Mouse (Mus musculus) C2C12 (cell line): ENCODE measurements around the gene Spert. TPM values are rescaled to one million over a fixed set of nuclear protein-coding genes. Genes with fewer than 3 reads are reported as not detected.

Experiments used
- H3K27me3 ChIP-seq: one replicate; pipeline ENCODE4 v1.6.1; 2011; ENCODE audit not compliant: control insufficient read depth, insufficient read depth, insufficient read length
- H3K36me3 ChIP-seq: one replicate; pipeline ENCODE4 v1.6.1; 2011; ENCODE audit not compliant: control insufficient read depth, insufficient read depth
- H3K4me3 ChIP-seq: one replicate; pipeline ENCODE4 v1.5.1; 2011; ENCODE audit warnings: mild to moderate bottlenecking, control low read depth; ENCODE audit not compliant: poor library complexity, insufficient read depth, severe bottlenecking
- H3K79me2 ChIP-seq: one replicate; pipeline ENCODE4 v1.6.1; 2011; ENCODE audit not compliant: control insufficient read depth, insufficient read depth
- H3K79me3 ChIP-seq: one replicate; pipeline ENCODE4 v1.6.1; 2011; ENCODE audit warnings: low read depth, control low read depth
- H3ac ChIP-seq: one replicate; pipeline ENCODE3; 2011; ENCODE audit warnings: low read depth; ENCODE audit not compliant: control insufficient read depth, insufficient read length
- CEBPB ChIP-seq: IDR thresholded peaks from one replicate; pipeline ENCODE4 v1.6.1; 2011; ENCODE audit warnings: low read depth, mild to moderate bottlenecking, control low read depth, moderate library complexity
- CTCF ChIP-seq: IDR thresholded peaks from one replicate; pipeline ENCODE4 v1.5.1; 2011; ENCODE audit not compliant: control insufficient read depth, insufficient read depth, insufficient read length
- FOSL1 ChIP-seq: IDR thresholded peaks from one replicate; pipeline ENCODE4 v1.8.0; 2011; ENCODE audit warnings: mild to moderate bottlenecking, low read length; ENCODE audit not compliant: poor library complexity, insufficient read depth, severe bottlenecking
- MAX ChIP-seq: IDR thresholded peaks from one replicate; pipeline ENCODE4 v1.6.1; 2011; ENCODE audit warnings: mild to moderate bottlenecking, control low read depth
- MYOD1 ChIP-seq: IDR thresholded peaks from one replicate; pipeline ENCODE4 v1.6.1; 2011; ENCODE audit warnings: low read depth; ENCODE audit not compliant: control insufficient read depth, insufficient read length
- MYOG ChIP-seq: IDR thresholded peaks from one replicate; pipeline ENCODE4 v1.6.1; 2011; ENCODE audit not compliant: control insufficient read depth, insufficient read length; ENCODE audit errors: extremely low read depth
- USF1 ChIP-seq: IDR thresholded peaks from one replicate; pipeline ENCODE4 v1.6.1; 2011; ENCODE audit warnings: low read depth, mild to moderate bottlenecking, control low read depth, moderate library complexity
- polyA plus RNA-seq: library from polyadenylated mRNA; unstranded; fragments of >200 nt; fragmentation: generic; extraction: Trizol; gene quantifications from one replicate; pipeline ENCODE4 v1.2.1, GENCODE M21; 2012; ENCODE audit warnings: missing spikeins

The Spert gene
- polyA plus RNA-seq, 1 experiment: not detected

DNA sequence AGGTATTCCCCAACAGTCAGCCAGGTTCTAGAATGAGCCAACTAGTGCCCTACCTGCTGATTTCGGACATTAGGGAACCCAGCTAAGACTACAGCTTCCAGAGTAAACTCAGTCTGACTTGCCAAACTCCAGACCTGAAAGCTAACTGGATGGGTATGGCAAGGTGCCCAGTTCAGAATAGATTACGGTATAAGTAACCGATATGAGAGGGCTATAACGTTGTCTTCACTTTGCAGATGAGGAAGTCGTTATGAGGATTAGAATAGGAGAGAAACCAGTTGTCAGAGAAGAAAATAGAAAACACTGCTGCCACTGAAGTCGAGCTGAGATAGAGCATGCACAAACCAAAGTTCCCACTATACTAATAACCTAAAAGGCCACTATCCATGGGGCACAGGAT is 13.9 kb downstream of the Spert start:
- H3K27me3 ChIP-seq: peaks cover 43% of the 10 kb centered on the region
- no peaks in the 10 kb centered on the region for H3K79me3 ChIP-seq
- no peak for TF ChIP-seq CEBPB
- no peak for TF ChIP-seq USF1
- no peak for TF ChIP-seq CTCF
- TF ChIP-seq MYOD1: no peak
- no peak for TF ChIP-seq MYOG
- no peak overlapping the region for H3K4me3 ChIP-seq
- H3ac ChIP-seq: no peak overlapping the region
- H3K79me2 ChIP-seq: no peaks in the 10 kb centered on the region
- no peaks in the 10 kb centered on the region for H3K36me3 ChIP-seq

DNA sequence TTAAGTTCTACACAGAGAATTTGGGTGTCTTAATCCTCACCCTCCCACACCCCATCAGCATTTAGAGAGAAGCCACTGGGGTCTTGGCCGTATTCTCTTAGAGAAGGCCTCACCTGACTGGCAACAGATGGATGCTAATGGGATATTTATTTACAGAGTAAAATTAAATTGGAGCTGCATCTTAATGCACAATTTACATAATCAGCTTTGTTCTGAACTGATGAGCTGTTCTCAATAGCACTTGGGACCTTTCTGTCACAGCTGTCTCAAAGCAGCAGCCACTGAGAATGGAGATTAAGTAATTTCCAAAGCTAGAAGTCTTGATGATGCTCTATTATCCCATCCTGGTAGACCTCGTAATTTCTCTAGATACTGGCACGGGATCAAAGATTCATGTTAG is 26.6 kb downstream of the Spert start:
- Histone ChIP-seq H3K36me3 (no peaks in the 10 kb centered on the region), H3K4me3 (no peak overlapping the region), H3ac (no peak overlapping the region), H3K79me3 (no peaks in the 10 kb centered on the region), H3K27me3 (peaks cover 34% of the 10 kb centered on the region), H3K79me2 (no peaks in the 10 kb centered on the region)
- TF ChIP-seq FOSL1 (no peak), MAX (no peak), MYOG (no peak), CTCF (no peak), USF1 (no peak), CEBPB (no peak), MYOD1 (no peak)

DNA sequence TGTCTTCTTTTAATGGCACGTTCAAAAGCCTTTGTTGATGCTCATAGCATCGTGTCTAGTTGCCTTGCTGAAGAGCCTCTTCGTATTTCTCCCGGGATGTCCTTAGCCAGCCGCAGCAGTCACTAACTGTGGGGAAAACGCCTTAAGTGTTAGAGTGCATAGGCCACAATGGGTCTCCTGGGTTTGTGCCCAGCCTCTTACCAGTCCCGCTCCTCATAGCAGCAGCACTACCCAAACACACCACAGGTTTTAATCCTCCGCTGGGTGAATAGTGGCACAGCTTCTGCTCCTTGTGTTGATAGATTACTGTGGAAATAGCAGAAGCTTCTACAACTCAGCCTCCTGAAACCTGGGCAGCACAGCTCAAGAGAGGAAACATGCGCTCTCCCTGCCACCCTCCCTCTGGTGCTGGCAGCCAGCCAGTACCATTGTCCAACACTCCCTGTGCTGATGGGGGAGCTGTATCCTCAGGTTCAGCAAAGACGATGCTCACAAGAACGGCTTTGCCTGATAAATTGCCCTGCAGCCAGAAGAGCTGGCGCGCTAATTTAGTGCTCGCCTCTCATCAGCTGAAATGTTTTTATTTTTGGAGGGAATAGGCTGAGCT is 27.3 kb downstream of the Spert start:
- Histone ChIP-seq H3K4me3 (no peak overlapping the region), H3K36me3 (no peaks in the 10 kb centered on the region), H3K27me3 (peaks cover 40% of the 10 kb centered on the region), H3K79me2 (no peaks in the 10 kb centered on the region), H3K79me3 (no peaks in the 10 kb centered on the region), H3ac (no peak overlapping the region)
- TF ChIP-seq CTCF (no peak), MAX (no peak), FOSL1 (no peak), MYOG (no peak), USF1 (no peak), CEBPB (no peak), MYOD1 (no peak)

DNA sequence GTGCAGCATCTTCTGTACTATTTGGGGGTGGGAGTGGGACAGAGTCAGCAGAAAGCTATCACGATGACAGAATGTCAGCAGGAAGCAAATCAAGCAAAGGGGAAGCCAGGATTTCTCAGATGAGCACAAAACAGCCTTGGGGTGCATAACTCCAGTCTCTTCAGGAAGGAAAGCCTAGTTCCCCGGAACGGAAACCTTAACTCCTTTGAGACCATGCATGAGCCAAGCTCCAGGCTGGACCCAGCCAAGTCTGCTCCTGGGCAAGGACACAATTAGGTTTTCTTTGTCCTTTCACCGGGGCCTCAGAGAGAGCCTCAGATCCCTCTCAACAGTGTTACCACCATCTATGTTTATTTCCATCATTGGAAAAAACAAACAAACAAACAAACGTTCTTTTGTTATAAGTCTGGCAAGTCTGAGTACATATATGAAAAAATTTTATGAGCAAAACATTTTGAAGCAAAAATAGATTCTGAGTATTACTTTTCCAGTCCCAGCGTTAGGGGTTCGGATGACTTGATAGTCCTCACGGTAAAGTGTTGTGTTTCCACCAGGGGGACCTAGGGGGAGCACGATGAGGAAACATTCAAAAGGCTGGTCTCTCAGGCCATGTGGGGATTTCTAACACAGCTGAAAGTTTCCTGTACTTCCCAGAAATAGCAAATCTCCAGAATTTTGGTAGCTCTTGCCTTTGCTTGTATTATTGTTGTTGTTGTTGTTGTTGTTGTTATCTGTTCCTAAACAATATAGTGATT is 31.2 kb downstream of the Spert start:
- Histone ChIP-seq H3K36me3 (no peaks in the 10 kb centered on the region), H3K79me3 (no peaks in the 10 kb centered on the region), H3K79me2 (no peaks in the 10 kb centered on the region), H3K27me3 (peaks cover 37% of the 10 kb centered on the region), H3ac (no peak overlapping the region), H3K4me3 (peak overlapping the region; percentile 6)
- TF ChIP-seq MYOG (no peak), FOSL1 (no peak), CEBPB (no peak), USF1 (no peak), CTCF (no peak), MYOD1 (no peak), MAX (no peak)

DNA sequence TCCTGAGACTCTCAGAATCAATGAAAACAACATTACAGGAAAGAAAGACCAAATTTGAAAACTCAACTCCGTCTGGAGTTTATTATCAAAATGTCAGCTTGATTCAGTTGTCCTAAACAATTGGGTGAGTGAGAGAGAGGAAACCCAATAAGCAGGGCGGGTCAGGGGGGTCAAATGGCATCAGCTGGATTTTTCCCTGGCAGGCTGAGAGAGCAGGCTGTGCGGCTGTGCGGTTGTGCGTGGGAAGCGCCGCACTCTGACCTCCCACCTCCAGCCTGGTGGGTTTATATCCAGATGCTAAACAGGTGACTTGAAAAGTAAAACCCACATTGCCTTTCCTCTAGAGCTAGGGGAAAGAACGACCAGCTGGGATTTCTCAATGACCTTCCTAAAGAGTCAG is 51.2 kb downstream of the Spert start:
- no peaks in the 10 kb centered on the region for H3K79me3 ChIP-seq
- H3ac ChIP-seq: no peak overlapping the region
- peaks cover 23% of the 10 kb centered on the region for H3K27me3 ChIP-seq
- H3K79me2 ChIP-seq: no peaks in the 10 kb centered on the region
- no peak overlapping the region for H3K4me3 ChIP-seq
- TF ChIP-seq USF1: no peak
- no peak for TF ChIP-seq FOSL1
- no peak for TF ChIP-seq MYOD1
- no peak for TF ChIP-seq MYOG
- no peak for TF ChIP-seq CTCF
- TF ChIP-seq MAX: no peak
- TF ChIP-seq CEBPB: no peak
- H3K36me3 ChIP-seq: no peaks in the 10 kb centered on the region

DNA sequence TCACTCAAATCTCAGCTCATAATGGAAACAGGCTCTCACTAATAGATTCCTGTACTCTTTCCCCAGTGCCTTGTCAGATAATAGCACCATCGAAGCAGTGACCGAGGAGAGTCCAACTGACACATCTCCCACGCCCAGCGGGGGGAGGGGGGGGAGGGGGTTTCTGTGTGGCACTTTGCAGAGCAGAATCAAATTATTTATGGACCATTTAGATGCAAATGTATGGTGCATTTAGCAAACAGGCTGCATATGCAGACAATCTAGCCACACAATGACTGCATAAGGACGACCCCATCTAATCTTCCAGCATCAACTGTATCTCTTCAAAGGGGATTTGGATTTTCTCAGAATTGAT is 51.9 kb downstream of the Spert start:
- H3K27me3 ChIP-seq: peaks cover 31% of the 10 kb centered on the region
- H3K36me3 ChIP-seq: no peaks in the 10 kb centered on the region
- no peak for TF ChIP-seq FOSL1
- no peak for TF ChIP-seq MAX
- no peak for TF ChIP-seq CEBPB
- TF ChIP-seq CTCF: no peak
- no peak for TF ChIP-seq MYOG
- TF ChIP-seq USF1: no peak
- no peak for TF ChIP-seq MYOD1
- no peaks in the 10 kb centered on the region for H3K79me2 ChIP-seq
- no peak overlapping the region for H3ac ChIP-seq
- H3K4me3 ChIP-seq: no peak overlapping the region
- no peaks in the 10 kb centered on the region for H3K79me3 ChIP-seq
